Mouse (Mus musculus): ENCODE results near the gene Akip1.

Gene Akip1

DNA sequence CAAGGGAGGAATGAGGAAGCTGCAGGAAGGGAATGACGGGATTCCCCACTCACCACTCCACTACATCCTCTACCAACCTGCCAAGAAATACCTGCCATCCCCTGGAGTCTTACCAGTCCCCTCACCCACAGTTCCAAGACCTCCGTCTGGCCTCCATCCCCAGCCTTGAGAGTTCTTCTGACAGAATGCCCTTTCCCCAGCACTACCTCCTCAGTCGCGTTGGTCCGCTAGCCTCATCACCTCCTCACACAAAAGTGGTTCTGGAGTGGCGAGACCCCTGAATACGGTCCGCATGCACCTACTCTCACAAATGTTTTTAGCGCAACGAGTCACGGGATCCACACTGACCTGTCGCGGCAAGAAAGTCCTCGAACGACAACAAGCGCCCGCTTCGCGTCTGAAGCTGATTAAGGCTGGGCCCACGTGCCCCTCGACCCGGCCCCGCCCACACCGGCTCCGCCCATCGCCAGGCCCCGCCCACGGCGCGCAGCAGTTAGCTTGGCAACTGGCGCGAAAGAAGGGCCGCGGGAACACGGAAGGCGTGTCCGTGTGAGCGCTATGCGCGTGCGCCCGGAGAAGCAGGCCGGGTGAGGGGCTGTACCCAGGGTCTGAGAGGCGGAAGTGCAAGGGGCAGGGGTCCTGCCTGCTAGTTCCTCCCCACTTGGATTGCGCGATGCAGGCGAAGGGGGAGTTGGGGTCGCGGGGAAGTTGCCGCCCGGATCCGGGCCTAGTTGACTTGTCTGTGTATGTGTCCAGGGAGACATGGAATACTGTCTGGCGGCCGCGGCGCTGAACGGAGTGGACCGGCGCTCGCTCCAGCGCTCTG lies at the start of gene Akip1, which contains the start of gene St5:
Gene Akip1 (plus strand): TSS at position 501 of the 826 bp plus-strand sequence.
Gene St5 (minus strand): TSS at position 416 of the 826 bp plus-strand sequence.
- peak; percentile 70 to 93 for DNase-seq (ENCODE audit: low spot score in 2 of 2)

DNA sequence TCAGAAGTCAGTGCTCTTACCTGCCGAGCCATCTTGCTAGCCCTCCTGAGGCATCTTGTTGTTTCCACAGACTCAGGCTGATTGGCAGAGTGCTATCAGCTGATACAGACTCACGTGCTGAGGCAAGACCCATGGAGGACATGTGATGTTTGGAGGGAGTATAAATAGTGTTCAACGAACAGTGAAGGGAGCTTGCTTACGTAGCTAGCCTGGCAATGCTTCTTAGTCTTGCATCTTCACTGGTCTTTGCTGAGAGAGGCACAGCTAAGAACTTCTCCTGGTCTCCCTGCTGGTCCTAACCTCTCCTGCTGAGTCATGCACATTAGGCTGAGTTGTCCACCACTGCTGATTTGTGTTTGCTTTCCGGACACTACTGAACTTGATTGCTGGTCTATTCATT lies 48.6 kb upstream of the Akip1 start:
- no peak for DNase-seq (ENCODE audit: low spot score in 2 of 2)

DNA sequence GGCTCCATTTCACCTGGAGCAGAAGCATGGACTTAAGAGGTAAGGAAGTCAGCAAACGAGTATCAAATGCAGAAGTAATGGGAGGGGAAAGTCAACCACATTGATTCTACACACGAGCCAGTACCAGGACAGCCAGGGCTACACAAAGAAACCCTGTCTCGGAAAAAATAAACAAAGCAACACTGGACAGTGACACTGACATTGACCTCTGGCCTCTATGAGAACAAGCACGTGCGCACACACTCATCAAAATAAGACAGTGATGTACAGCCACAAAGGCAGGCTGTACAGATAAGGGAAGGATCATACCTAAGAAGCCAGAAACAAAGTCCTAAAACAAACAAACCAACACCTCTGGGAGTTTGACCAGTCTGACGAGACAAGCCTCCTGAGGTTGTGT lies 45.6 kb upstream of the Akip1 start:
- no peak for DNase-seq (ENCODE audit: low spot score in 2 of 2)

DNA sequence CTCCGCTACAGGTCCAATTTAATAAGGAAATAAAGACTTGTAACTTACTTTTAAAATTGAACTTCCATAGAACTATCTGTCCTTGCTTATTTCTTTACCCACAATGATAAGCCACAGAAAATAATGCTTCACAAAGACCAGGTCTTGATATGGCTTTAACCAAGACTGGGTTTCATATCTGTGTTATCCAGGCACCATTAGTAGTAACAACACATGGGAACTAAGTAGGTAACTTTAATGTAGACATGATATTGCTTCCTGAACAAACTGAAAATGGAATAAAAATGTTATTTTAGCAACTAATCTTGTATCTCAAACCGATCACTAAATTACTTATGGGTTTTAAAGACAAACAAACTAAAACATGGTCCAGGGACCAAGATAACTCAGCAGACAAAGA lies 44.2 kb upstream of the Akip1 start:
- DNase-seq (ENCODE audit: low spot score in 2 of 2), result no peak

GRCm38 (mm10) chr7:109662626-109663025 lies 40.9 kb upstream of the Akip1 start:
- peak in 1 of 2 experiments; percentile 46 for DNase-seq (ENCODE audit: low spot score in 2 of 2)

- DNase-seq (ENCODE audit: low spot score in 2 of 2), result no peak
These were observed 36.8 kb upstream of the Akip1 start for GRCm38 (mm10) chr7:109666664-109667063.

- DNase-seq (ENCODE audit: low spot score in 2 of 2), result no peak
These were observed 33.9 kb upstream of the Akip1 start for GRCm38 (mm10) chr7:109669426-109670170.

- DNase-seq (ENCODE audit: low spot score in 2 of 2), result peak; percentile 19 to 70
These were observed 31.7 kb upstream of the Akip1 start for GRCm38 (mm10) chr7:109671581-109672471.

- DNase-seq (ENCODE audit: low spot score in 2 of 2), result no peak
These were observed 28.4 kb upstream of the Akip1 start for GRCm38 (mm10) chr7:109674944-109675628.

DNA sequence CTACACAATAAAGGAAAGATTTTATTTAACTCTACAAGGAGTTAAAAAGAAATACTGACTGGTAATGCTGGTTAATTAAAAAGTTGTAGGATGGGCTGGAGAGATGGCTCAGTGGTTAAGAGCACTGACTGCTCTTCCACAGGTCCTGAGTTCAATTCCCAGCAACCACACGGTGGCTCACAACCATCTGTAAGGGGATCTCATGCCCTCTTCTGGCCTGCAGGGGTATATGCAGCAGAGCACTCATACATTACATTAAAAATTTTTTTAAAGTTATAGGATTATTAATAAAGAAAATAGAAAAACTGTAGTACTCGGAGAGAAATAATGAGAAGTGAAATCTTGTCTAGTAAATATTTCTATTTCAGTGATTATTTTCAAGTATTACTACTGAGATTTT lies 23.2 kb upstream of the Akip1 start:
- no peak for DNase-seq (ENCODE audit: low spot score in 2 of 2)

- no peak for DNase-seq (ENCODE audit: low spot score in 2 of 2)
These were observed 22.6 kb upstream of the Akip1 start for GRCm38 (mm10) chr7:109680879-109681278.

DNA sequence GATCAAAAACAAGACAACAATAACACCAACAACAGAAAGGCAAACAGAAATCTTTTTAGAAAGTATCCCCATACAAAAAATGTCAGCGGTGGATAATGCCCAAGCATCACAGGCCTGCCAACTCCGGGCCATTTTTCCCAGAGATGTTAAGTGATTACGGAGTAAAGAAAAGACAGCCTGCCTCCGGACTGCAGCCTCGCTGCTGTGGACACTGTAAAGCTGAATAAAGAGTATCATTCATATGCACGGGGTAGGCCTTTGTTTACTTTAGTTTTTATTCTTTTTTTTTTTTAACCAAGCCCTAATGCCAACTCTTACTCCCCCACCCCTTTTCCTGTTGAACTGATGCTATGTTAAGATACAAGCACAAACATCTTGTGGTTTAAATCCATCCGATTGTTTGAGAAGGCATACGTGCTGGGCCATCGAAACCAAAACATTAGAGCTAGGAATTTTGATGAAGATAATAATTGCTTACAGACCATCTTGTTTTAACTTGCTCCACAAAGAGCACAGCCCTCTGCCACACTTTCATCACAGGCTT lies 16.8 kb upstream of the Akip1 start:
- no peak for DNase-seq (ENCODE audit: low spot score in 2 of 2)

DNA sequence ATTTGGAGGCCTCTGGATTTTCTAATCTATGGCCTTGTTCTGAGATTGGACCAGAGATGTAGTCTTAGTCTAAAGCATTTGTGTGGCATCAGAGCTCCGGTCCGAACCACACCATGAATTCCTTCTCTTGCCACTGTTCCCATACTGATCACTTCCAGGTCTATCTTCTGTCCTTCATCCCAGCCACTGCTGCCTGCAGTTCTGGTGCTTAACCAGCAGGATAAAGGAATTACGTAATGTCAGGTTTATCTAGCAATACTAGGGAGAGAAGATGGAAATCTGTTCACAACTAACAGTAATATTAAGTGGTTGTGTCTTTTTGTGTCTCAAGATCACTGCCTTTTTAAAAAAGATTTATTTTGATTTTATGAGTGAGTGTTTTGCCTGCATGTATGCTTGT lies 13.4 kb upstream of the Akip1 start:
- DNase-seq (ENCODE audit: low spot score in 2 of 2), result no peak

DNA sequence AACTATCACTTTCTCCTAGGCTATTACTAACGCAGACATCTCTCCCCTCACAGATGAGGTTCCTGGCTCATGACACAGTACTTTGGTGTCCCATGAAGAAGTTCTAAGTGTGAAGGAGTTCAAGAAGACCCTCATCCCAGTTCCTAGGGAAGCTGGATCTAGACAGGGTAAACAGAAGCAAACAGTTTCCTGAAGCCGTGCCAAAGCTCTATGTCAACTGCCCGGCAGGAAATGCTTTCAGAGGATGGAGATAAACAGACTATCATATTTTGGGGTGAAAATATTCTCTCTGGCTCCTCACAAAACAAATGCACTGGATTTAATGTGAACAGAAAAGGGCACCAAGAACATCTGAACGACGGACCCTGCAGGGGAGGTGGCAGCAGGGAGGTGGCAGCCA lies 12.5 kb upstream of the Akip1 start:
- no peak for DNase-seq (ENCODE audit: low spot score in 2 of 2)

- no peak for DNase-seq (ENCODE audit: low spot score in 2 of 2)
These were observed 8.7 kb upstream of the Akip1 start for GRCm38 (mm10) chr7:109694576-109695338.

GRCm38 (mm10) chr7:109695339-109695726 lies 8.2 kb upstream of the Akip1 start:
- DNase-seq (ENCODE audit: low spot score in 2 of 2), result no peak

GRCm38 (mm10) chr7:109700213-109700612 lies 3.3 kb upstream of the Akip1 start:
- no peak for DNase-seq (ENCODE audit: low spot score in 2 of 2)

GRCm38 (mm10) chr7:109702721-109703120 lies 769 bp upstream of the Akip1 start:
- no peak for DNase-seq (ENCODE audit: low spot score in 2 of 2)

DNA sequence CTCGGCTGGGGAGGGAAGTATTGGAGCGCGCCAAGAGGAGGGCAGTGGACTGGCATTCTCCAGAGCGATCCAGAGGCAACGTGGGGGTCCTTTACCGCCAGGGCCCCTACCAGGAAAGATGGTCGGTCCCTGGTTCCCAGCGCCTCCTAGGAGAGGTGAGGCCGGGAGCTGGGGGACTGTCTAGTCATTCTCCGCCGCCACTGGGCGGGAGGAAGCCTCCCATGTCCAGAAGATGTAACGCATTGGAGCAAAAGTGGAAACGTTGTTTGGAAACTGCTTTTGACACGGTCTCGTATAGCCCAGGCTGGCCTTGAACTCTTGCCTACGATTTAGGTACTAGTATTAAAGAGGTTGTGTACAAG lies 507 bp downstream of the Akip1 start:
- DNase-seq (ENCODE audit: low spot score in 2 of 2), result no peak

- DNase-seq (ENCODE audit: low spot score in 2 of 2), result no peak
These were observed 971 bp downstream of the Akip1 start for GRCm38 (mm10) chr7:109704461-109704860.
